Mouse (Mus musculus) ES-CJ7 (cell line): Measurements from ENCODE around the gene Stk24.
"Not testable (repeated sequence)": the region's sequence is repeated elsewhere in the genome, so short reads cannot be mapped to it uniquely, and the experiment has no call there.

Experiments used
- DNase-seq: peaks from one replicate; pipeline ENCODE4 v3.0.0; 2011; ENCODE audit warnings: low read depth, low spot score

Stk24 gene

DNA sequence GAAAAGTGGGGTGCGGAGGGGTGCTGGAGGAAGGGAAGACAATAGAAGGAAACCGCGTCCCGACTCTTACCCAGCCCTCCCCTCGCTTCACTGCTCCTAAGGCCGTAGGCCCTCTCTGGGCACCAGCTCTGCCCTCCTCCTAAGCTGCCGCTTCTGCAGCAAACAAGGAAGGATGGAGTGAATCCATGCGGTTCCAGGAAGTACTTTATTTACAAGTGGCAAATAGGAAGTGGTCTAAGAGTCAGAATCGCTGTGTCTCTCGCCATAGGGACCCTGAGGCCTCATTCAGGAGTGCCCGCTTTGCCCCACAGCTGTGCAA is at the start of gene Stk24:
Stk24 (minus strand) TSS at position 185 of the 319 bp plus-strand sequence.
- peak; percentile 35 for DNase-seq

DNA sequence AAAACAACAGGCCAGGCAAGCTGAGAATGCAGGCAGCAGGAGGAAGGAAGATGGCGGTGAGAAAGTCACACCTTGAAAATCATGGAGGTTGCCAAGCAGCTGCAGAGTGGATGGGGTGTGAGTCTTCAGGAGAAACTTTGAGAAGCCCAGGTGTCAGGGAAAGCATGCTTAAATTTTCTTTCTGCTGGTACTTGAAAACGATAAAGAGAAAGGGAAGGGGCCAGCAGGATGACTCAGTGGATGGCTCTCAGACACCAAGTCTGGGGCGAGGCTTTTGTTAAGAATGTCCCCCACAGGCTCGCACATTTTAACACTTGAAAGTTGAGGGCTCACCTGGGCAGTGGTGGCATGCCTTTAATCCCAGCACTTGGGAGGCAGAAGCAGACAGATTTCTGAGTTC is 48.3 kb upstream of the Stk24 start:
- DNase-seq = peak; percentile 14

DNA sequence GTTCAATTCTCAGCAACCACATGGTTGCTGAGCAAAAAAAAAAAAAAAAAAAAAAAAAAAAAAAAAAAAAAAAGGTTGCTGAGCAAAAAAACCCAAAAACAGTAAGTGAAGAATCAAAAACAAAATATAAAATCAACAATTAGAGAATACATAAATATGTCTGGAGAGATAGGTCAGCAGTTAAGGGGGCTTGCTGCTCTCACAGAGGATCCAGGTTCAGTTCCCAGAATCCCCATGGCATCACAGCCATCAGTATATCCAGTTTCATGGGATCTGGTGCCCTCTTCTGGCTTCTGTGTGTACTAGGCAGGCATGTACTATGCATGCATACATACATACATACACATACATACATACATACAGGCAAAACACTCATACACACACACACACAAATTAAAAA is 46.9 kb upstream of the Stk24 start:
- DNase-seq = peak; percentile 61

DNA sequence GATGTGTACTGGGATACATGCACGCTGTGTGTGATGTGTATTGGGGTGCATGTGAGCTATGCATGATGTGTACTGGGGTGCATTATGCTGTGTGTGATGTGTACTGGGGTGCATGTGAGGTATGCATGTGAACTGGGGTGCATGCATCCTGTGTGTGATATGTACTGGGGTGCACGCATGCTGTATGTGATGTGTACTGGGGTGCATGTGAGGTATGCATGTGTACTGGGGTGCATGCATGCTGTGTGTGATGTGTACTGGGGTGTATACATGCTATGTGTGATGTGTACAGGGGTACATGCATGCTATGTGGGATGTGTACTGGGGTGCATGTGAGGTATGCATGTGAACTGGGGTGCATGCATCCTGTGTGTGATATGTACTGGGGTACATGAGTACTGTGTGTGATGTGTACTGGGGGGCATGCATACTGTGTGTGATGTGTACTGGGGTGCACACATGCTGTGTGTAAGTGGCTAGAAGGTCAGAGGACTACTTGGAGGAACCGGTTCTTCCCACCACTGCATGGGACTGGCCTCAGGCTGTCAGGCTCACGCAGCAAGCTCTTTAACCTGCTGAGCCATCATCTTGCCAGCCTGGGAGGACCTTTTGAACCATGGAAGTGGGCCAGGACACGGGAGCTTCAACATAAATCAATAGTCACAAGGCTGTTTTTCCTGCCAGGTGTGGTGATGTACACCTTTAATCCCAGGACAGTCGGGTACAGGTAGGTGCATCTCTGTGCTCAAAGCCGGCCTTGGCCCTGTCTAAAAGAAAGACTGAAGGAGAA is 45.4 kb upstream of the Stk24 start:
- DNase-seq = no peak

DNA sequence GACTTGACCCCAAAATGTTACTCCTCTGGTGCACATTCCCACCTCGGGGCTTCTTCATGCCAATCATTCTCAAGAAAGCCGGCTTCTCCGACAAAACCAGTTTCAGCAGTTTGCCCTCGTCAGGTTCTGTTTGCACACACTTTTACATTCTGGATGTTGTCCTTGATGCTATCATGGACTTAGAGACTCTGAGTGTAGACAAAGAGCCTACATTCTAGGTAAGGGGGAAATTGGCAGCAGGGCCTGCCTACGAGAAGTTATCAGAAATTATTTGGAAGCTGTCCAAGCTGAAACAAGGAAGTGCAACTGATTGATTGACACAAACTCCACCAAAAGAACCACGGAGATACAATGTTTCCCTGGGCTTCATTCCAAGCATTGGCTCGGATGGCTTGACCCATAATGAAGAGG is 43.5 kb upstream of the Stk24 start:
- no peak for DNase-seq

DNA sequence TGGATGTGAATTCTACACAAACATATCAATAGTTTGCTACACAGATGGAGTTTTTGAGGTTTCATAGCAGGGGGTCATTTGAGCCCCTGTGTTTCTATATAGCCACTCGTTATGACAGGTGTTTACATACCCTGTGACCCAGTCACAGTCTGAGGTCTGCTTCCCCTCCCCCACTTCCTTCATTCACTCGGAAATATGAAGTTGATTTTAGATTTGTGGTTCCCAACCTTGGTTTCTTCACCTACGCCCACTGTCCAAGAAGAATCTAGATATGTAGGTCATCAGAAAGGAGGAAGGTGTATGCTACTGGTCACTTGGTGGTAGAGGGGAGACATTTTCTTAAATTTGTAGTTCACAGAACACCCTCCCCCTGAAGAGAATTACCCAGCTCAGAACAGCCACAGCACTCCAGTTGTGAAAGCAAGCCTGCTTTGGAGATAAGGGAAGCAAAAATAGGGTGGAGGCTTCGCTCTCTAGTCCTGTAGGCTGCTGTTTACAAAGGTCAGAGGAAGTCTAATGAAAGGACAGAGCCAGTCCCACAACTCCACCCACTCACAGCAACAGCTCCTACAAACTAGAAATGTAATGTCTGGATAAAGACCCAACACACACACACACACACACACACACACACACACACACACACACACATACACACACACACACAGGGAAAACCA is 43.0 kb upstream of the Stk24 start:
- no peak for DNase-seq

DNA sequence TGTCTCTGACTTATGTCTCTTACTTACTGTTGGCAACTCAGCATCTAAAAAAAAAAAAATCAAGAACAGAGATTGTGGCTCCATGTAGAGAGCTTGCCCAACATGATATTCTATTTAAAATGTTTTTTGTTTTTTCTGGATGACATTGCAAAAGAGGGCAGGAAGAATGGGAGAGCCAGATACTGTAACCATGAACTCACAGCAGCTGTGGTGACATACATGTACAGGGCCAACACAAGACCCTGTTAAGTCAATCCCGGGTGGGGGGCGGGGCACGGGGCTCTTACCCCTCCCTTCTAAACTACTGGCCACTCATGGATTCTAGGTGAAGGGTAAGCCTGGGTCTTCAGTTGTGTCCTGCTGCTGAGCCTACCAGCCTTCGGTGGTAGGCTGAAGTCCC is 42.2 kb upstream of the Stk24 start:
- no peak for DNase-seq

DNA sequence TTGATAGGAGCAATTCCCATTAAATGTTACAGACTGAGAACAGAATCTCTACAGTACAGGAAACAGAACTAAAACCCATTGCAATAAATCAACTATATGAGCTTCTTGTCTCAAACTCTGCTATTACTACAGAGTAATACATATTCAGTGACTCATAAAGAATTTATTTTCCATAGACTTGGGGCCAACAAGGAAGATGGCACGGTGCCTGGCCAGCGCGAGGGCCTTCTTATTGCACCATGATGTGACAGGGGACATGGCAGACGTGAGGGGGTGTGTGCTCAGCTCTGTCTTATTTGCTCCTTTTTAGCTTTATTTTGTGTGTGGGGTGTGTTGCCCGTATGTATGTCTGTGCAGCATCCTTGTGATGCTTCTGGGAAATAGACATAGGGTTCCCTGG is 37.8 kb upstream of the Stk24 start:
- no peak for DNase-seq

DNA sequence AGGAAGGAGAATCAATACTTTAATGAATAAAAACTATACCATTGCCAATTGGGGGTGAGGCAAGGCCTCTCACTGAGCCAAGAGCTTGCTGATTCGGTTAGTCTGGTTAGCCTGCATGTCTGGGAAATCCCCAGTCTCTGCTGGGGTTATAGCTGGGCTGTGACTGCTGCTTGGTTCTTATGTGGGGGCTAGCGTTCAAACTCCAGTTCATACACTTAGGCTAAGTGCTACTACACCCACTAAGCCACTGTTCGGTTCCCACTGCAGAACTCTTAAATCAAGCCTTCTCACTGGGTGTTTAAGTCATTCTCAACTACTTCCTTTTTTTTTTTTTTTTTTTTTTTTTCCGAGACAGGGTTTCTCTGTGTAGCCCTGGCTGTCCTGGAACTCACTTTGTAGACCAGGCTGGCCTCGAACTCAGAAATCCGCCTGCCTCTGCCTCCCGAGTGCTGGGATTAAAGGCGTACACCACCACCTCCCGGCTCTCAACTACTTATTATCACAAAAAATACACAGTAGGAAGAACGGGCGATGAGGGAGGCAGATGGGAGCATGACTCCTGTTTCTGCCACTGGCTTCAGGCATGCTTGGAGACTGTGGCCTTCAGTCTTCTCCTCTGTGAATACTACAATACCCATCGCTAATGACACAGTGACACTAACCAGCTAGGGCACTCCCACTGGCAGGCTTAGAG is 37.0 kb upstream of the Stk24 start:
- DNase-seq = no peak

DNA sequence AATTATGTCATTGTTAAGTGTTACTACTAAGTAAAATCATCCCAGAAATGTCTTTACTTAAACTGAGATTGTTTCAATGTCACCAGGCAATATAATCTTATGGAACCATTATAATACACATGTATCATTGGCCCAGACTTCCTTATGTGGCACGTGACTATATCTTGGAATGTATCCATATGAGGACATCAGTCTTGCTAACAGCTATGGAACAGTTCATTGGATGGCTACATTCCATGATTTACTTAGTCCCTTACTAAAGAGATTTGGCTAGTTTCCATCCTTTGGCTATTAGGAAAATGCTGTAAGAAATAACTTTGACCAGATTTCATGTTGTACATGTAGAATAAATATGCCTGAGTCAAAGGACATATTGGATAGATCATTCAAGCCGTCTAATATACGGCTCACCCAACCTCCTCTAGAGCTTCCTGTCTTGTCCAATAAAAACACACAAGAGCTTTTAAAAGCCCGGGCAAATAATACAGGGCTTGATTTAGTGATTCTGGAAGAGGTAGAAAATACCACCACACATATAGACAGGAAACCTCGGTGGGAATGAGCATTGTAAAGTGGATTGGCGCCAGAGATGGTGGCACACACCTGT is 34.9 kb upstream of the Stk24 start:
- no peak for DNase-seq

DNA sequence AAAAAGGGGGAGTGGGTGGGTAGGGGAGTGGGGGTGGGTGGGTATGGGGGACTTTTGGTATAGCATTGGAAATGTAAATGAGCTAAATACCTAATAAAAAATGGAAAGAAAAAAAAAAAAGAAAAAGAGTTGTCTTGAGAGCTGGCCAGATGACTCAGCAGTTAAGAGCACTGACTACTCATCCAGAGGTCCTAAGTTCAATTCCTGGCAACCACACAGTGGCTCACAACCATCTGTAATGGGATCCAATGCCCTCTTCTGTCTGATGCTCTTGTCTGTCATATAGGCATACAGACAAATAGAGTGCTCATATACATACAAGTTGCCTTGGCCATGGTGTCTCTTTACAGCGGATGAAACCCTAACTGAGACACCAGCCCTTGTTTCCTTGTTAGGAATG is 33.9 kb upstream of the Stk24 start:
- DNase-seq = not testable (repeated sequence)

DNA sequence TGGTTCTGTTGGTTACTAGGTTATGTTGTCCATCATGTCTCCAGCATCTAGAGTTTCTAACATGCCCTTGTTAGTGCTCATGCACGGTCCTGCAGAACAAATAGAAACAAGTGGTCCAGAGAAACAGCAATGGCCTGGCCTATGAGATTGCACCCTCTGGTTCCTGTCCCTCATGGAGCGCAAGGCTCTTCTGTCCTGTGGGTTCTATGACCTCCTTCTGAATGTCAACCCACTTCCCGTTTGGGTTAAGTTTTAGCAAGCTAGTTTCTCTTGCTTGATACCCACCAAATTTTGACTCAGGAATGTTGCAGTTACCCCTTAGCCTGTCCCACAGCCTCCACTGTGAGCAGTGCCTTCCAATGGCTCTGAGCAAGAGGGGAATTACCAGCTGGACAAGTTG is 29.1 kb upstream of the Stk24 start:
- DNase-seq = no peak

DNA sequence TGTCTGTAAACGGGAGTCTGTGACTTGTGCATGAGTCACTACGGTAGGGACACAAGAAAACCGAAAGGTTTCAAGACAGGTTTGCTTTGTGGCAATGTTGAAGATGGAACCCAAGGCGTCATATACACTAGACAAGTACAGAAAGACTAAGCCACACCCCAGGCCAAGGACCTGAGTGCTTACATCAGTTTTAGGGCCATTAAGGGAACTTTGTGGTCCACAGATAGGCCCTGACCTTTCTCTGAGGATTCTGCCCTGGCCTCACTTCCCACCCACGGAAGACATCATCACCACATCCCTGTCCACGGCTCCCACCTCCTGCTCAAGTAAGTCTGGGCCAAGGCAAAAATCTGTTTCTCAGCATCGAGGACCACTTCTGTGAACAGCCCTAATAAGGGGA is 27.1 kb upstream of the Stk24 start:
- DNase-seq = no peak

DNA sequence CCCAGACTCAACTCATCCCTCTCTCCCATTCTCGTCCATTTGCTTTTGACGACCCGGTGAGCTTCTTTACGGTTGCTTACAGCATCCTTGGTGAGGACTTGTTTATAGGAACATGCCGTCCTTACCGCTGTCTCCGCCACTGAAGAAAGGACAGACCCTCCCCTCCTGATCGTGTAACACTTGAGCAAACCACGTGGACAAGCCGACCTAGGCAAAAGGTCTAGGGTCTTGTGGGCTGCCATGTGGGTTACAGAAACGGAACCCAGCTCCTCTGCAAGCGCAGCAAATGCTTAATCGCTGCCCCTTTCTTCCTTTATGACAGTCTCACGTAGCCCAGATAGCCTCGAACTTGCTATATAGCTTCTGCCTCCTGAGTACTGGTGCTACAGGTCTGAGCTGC is 25.7 kb upstream of the Stk24 start:
- DNase-seq = no peak

DNA sequence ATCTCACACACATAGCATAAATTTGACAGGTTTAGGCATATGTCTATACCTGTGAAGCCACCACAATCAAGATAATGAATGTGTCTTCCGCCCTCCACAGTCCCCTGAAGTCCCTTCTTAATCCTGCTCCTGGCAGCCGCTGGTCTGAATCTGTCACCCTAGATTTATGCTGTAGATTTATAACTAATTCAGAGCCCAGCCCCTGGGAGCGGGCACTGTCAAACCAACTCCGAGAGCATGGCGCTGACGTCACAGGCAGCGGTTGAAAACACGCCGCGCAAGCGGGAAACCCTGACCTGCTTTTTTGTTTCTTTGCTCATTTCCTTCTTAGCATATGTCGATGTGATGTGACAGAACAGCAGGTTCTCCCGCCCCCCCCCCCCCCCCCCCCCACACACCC is 25.3 kb upstream of the Stk24 start:
- no peak for DNase-seq

DNA sequence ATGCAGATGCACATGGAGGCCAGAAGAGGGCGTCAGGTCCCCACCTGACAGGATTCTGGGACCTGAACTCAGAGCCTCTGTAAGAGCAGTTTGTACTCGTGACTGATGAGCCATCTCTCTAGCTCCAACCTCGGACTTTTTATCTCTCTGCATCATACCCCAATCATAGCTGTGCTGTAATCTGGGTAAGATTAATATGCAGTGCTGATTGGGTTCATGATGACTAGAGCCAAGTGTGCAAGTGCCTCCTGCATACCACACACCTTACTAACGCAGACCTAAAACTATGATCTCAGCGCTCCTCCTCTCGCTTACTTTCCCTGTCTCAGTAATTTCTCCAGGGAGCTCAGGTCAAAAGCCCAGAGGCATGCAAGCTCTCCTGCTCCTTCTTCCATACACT is 19.9 kb upstream of the Stk24 start:
- DNase-seq = no peak

DNA sequence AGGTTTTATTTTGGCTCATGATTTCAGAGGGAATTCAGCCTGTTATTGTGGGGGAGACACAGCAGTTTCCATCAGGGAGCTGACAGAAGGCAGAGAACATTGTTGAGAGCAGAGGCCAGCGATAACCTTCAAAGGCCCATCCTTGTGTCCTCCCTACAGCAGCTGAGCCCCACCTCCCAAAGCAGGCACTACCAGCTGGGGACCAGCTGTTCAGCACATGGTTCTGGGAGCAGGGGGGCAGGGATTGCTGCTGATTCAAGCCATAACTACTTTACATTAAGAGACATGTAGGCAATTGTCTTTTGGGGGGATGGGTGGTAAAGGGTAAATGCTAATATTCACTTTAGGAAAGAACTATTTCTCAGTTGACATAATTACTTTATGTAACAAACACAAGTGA is 17.7 kb upstream of the Stk24 start:
- no peak for DNase-seq

DNA sequence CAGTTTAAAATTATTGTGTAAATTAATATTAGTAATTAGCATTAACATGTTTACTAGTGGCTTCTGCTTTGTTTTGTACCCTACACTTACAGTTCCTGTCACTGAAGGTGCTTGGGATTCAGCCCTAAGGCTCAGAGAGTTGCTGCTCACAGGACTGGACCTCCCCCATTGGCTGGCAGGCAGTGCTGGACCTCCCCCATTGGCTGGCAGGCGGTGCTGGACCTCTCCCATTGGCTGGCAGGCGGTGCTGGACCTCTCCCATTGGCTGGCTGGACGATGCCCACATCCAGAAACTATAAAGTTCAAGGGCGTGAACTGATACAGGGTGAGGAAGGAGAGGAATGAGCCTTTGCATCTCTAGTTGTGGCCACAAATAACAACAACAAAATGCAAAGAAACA is 15.3 kb upstream of the Stk24 start:
- DNase-seq = peak; percentile 22

DNA sequence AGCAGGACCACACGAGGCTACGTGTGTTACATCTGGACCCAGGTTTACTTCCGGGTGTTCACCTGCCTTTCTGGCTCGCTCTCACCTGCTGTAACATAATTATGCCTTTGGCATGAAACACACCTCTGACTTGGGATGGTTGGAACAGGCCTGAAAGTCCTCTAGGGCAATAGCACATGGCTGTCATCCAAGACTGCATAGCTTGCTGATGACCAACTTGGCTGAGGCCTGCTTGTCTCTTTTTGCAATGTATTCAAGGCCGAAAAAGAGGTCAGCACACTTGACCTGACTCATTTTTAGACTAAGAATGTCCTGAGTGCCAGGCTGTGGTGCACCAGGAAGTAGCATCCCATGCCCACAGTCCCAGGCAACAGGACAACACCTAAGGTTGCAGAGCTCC is 12.1 kb upstream of the Stk24 start:
- DNase-seq = no peak

DNA sequence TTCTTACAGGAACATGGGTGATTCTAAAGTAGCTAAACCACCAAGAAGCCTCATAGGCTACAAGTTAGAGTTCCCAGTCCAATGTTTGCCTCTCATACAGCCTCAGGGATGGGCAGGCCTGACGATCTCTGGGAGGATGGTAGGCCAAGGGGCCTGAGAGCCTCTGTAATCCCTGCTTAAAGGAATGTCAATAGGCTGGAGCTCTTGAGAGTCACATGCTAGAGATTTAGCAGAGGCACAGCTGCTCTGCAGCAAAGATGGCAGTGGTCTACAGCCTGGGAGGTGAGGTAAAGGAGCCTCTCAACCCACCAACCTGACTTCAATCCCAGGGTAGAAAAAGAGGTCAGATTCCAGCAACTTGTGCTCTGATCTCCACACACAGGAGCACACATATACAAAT is 7.9 kb upstream of the Stk24 start:
- no peak for DNase-seq

DNA sequence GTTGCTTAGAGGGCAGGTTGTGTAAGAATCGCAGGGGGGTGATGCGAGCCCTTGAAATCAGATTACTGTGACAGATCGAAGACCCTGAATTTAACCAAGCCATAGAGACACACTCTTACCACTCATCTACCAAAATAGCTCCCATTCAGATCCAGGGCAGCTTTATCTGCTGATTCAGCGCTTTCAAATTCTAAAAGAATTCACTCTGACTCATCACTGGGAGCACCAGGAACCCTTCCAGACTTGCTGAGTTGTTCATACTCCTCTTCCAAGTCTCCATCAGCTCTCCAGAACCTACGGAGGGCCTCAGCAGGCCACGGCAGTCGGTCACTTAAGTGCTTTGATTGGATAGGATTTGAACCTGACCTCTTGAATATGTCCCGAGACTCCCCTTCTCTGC is 5.6 kb upstream of the Stk24 start:
- no peak for DNase-seq

DNA sequence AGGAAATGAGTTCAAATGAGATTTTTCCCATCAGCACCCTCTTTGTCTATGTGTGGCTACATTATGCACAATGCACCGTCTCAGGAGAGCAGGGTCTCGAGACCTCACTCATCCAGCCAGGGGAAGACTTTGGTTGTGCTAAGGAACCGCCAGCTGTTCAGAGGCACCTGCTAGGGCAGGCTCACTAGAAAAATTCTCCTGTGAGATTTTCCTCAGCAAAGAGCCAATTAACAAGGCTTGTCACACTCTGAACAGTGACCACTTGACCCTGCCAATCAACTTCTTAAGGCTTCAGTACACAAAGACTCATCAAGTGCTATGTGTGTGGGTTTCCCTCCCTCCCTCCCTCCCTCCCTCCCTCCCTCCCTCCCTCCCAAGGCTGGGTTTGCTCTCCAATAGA is 4.0 kb upstream of the Stk24 start:
- DNase-seq = no peak
